Mouse (Mus musculus): ENCODE data around the gene Olfr672.
"Not testable (repeated sequence)": the region's sequence is repeated elsewhere in the genome, so short reads cannot be mapped to it uniquely, and the experiment has no call there.

Olfr672 gene

DNA sequence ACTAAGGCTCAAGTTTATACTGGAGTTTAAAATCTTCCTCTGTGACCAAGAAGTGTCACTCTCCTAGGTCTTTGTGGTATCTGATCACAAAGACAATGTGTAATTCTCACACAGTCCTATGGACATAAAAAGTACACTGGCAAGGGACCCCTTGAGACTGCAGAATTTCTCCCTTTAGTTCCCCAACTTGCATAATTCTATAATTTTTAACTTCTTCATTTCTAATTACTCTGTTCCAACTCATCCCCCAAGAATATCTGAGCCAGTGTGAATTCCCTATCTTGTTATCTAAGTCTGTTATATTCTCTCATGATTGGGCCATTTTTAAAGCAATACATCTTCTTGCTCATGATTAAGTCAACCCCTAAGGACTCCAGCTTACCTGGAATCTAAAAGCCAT lies at the start of gene Olfr672:
TSS of gene Olfr672 (minus strand) at position 101 of the 400 bp plus-strand sequence.
- no peak for DNase-seq (ENCODE audit: low spot score in 2 of 2)

- not testable (repeated sequence) for DNase-seq (ENCODE audit: low spot score in 2 of 2)
These were observed 32.0 kb upstream of the Olfr672 start for GRCm38 (mm10) chr7:105033836-105034235.

DNA sequence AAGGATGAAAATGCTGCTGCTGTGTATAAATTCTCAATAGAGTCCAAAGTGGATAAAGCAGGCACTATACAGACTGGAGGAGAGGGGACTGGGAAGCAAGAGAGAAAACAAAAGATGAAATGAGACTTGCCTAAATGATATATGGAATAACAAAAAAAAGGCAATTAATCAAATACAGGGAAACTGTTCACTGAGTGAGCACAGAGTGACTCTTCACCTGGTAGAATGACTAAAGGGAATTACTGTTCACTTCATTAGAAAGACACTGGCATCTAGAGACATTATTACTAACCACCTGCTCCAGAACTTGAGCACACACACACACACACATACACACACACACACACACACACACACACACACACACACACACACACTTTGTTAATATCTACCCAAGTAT lies 30.6 kb upstream of the Olfr672 start, which contains the start of gene Olfr676:
TSS of gene Olfr676 (plus strand) at position 301 of the 400 bp plus-strand sequence.
- DNase-seq (ENCODE audit: low spot score in 2 of 2) = no peak

GRCm38 (mm10) chr7:105028360-105028759 lies 26.5 kb upstream of the Olfr672 start, which contains the start of gene Olfr675:
Gene Olfr675, minus strand, starts transcription at chr7:105028460.
- no peak for DNase-seq (ENCODE audit: low spot score in 2 of 2)

DNA sequence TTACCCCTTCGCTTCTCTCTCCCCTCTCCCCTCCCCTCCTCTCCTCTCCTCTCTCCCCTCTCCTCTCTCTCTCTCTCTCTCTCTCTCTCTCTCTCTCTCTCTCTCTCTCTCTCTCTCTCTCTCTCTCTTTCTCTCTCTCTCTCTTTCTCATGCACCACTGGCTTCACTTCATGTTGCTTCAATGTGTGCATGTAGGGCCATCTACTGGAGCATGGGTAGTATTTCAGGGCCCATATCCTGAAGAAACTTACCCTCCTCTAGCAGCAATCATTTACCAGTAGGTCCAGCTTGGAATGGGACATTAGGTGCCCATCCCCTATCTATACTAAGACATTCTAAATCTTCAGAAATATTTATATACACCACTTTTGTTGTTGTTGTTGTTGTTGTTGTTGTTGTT lies 20.7 kb upstream of the Olfr672 start:
- DNase-seq (ENCODE audit: low spot score in 2 of 2) = no peak

- no peak for DNase-seq (ENCODE audit: low spot score in 2 of 2)
These were observed 22.8 kb downstream of the Olfr672 start, which contains the start of gene Olfr671 for GRCm38 (mm10) chr7:104979026-104979425. Gene Olfr671, minus strand, starts transcription at chr7:104979126.

- not testable (repeated sequence) for DNase-seq (ENCODE audit: low spot score in 2 of 2)
These were observed 29.3 kb downstream of the Olfr672 start for GRCm38 (mm10) chr7:104972507-104972906.

GRCm38 (mm10) chr7:104962520-104962919 lies 39.3 kb downstream of the Olfr672 start, which contains the start of gene Olfr670:
Gene Olfr670, minus strand, starts transcription at chr7:104962620.
- no peak for DNase-seq (ENCODE audit: low spot score in 2 of 2)

DNA sequence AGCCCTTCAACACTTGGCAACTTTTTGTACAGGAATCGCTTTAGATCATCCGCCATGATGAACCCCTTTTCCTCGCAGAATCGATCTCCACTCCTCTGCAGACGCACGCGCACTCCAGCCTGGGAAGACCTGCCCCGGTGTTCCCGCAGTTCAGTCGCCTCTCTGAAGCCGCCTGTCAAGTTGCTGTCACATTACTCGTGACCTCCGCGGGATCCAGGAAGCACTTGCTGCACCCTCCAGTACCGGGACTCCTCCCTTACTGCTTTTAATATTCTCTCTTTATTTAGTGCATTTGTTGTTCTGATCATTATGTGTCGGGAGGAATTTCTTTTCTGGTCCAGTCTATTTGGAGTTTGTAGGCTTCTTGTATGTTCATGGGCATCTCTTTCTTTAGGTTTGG lies 51.6 kb downstream of the Olfr672 start:
- not testable (repeated sequence) for DNase-seq (ENCODE audit: low spot score in 2 of 2)
